Mouse (Mus musculus) embryonic stem cell, embryonic (primary cell): ENCODE results near the gene Herc1.

ENCODE experiments used
- CTCF ChIA-PET, 4 experiments: fragments of 300-600 bp in 2 of 4; fragments of 350-600 bp in 2 of 4; sonication (Branson Sonifier 250); formaldehyde crosslinking; loops; one replicate each; lab custom pipeline; 2022; ENCODE audit warnings: inconsistent platforms in 2 of 4; lab: Charles Lee
- POLR2A ChIA-PET, 4 experiments: fragments of 300-600 bp in 2 of 4; fragments of 350-600 bp in 2 of 4; sonication (Branson Sonifier 250); formaldehyde crosslinking; loops; one replicate each; lab custom pipeline; 2022; ENCODE audit warnings: antibody characterized with exemption in 4 of 4, inconsistent platforms in 1 of 4; lab: Charles Lee

The Herc1 gene

GRCm38 (mm10) chr9:66349860-66350787, at the start of gene Herc1:
Gene Herc1, plus strand, starts transcription at chr9:66350450.
- ChIA-PET CTCF (interaction anchor here in 3 of 4 experiments (0.6 to 1.2 kb wide), 4 partner anchors 67 to 965 kb away, joined by 3 to 5 read pairs (median 3); partner anchors contain the start of gene Dapk2 (in 1 of the 3)), POLR2A (interaction anchor here in 3 of 4 experiments (0.6 to 3.2 kb wide), 14 partner anchors 9 to 235 kb away, joined by 3 to 10 read pairs (median 4); partner anchors contain the start of gene Fbxl22 (in 1 of the 3))

GRCm38 (mm10) chr9:66304320-66305090, 45.7 kb upstream of the Herc1 start:
- POLR2A ChIA-PET: no interaction called here
- CTCF ChIA-PET: interaction anchor here in 3 of 4 experiments (0.5 to 1.1 kb wide), 3 partner anchors 21 to 1112 kb away, joined by 4 to 6 read pairs (median 4); no protein-coding TSS in a partner anchor

- ChIA-PET CTCF (interaction anchor here in 3 of 4 experiments (0.5 to 1.1 kb wide), 3 partner anchors 22 to 679 kb away, joined by 3 to 6 read pairs (median 4); no protein-coding TSS in a partner anchor), POLR2A (no interaction called here)
Measured at GRCm38 (mm10) chr9:66305121-66306112, 44.8 kb upstream of the Herc1 start.

- POLR2A ChIA-PET: no interaction called here
- CTCF ChIA-PET: interaction anchor here in 1 of 4 experiments (0.6 kb wide), 1 partner anchor 496 kb away, joined by 5 read pairs; no protein-coding TSS in a partner anchor
Measured at GRCm38 (mm10) chr9:66306414-66306813, 43.8 kb upstream of the Herc1 start.

GRCm38 (mm10) chr9:66307341-66307740, 42.9 kb upstream of the Herc1 start:
- POLR2A ChIA-PET: interaction anchor here in 3 of 4 experiments (0.8 to 0.9 kb wide), 3 partner anchors 10 to 216 kb away, joined by 3 to 4 read pairs (median 3); no protein-coding TSS in a partner anchor
- CTCF ChIA-PET: interaction anchor here in 2 of 4 experiments (0.6 to 0.7 kb wide), 2 partner anchors 27 to 495 kb away, joined by 3 to 5 read pairs; no protein-coding TSS in a partner anchor

GRCm38 (mm10) chr9:66308741-66309140, 41.5 kb upstream of the Herc1 start:
- POLR2A ChIA-PET: no interaction called here

GRCm38 (mm10) chr9:66311458-66311857, 38.8 kb upstream of the Herc1 start:
- ChIA-PET CTCF (no interaction called here), POLR2A (no interaction called here)

More at GRCm38 (mm10) chr9:66308741-66309140, 41.5 kb upstream of the Herc1 start:
- CTCF ChIA-PET: no interaction called here

GRCm38 (mm10) chr9:66316603-66317002, 33.6 kb upstream of the Herc1 start:
- POLR2A ChIA-PET: interaction anchor here in 1 of 4 experiments (1.4 kb wide), 1 partner anchor 9 kb away, joined by 3 read pairs; no protein-coding TSS in a partner anchor
- CTCF ChIA-PET: no interaction called here

- POLR2A ChIA-PET: no interaction called here
- CTCF ChIA-PET: no interaction called here
Measured at GRCm38 (mm10) chr9:66322010-66322931, 28.0 kb upstream of the Herc1 start.

- ChIA-PET CTCF (no interaction called here), POLR2A (no interaction called here)
Measured at GRCm38 (mm10) chr9:66326879-66327278, 23.4 kb upstream of the Herc1 start.

- POLR2A ChIA-PET: no interaction called here
- CTCF ChIA-PET: no interaction called here
Measured at GRCm38 (mm10) chr9:66329474-66329873, 20.8 kb upstream of the Herc1 start.

GRCm38 (mm10) chr9:66330437-66330836, 19.8 kb upstream of the Herc1 start:
- CTCF ChIA-PET: interaction anchor here in 1 of 4 experiments (0.6 kb wide), 1 partner anchor 267 kb away, joined by 3 read pairs; no protein-coding TSS in a partner anchor
- POLR2A ChIA-PET: no interaction called here

- ChIA-PET CTCF (no interaction called here), POLR2A (interaction anchor here in 1 of 4 experiments (0.7 kb wide), 1 partner anchor 164 kb away, joined by 4 read pairs; no protein-coding TSS in a partner anchor)
Measured at GRCm38 (mm10) chr9:66331548-66331947, 18.7 kb upstream of the Herc1 start.

GRCm38 (mm10) chr9:66332393-66332792, 17.9 kb upstream of the Herc1 start:
- ChIA-PET POLR2A (interaction anchor here in 1 of 4 experiments (1.6 kb wide), 1 partner anchor 11 kb away, joined by 3 read pairs; no protein-coding TSS in a partner anchor), CTCF (no interaction called here)

- ChIA-PET CTCF (no interaction called here), POLR2A (interaction anchor here in 1 of 4 experiments (0.6 kb wide), 1 partner anchor 490 kb away, joined by 3 read pairs; no protein-coding TSS in a partner anchor)
Measured at GRCm38 (mm10) chr9:66337280-66337679, 13.0 kb upstream of the Herc1 start.

- POLR2A ChIA-PET: interaction anchor here in 2 of 4 experiments (0.8 to 0.9 kb wide), 3 partner anchors 11 to 170 kb away, joined by 3 read pairs; no protein-coding TSS in a partner anchor
- CTCF ChIA-PET: no interaction called here
Measured at GRCm38 (mm10) chr9:66338005-66338782, 12.1 kb upstream of the Herc1 start.
